Mouse (Mus musculus) heart, adult 2 months (tissue): ENCODE results near the gene Ctsh. TPM values are rescaled to one million over a fixed set of nuclear protein-coding genes. Genes with fewer than 3 reads are reported as not detected.
A peak's percentile ranks its signal among the peaks of the same experiment; 100 is the strongest.

ENCODE experiments used
- DNase-seq, 2 experiments: peaks; one replicate each; pipeline ENCODE4 v3.0.0; 2021
- H3K27ac ChIP-seq: fragments of 200-600 bp; 2 replicates; pipeline ENCODE4 v1.8.1; 2022
- H3K27me3 ChIP-seq: fragments of 200-500 bp; 2 replicates; pipeline ENCODE4 v1.6.1; 2012; ENCODE audit warnings: mild to moderate bottlenecking, low read length, inconsistent platforms, mixed read lengths; ENCODE audit not compliant: control insufficient read depth, insufficient read depth
- H3K36me3 ChIP-seq: fragments of 200-500 bp; 2 replicates; pipeline ENCODE4 v1.6.1; 2012; ENCODE audit warnings: low read length, inconsistent platforms; ENCODE audit not compliant: control insufficient read depth, insufficient read depth
- H3K4me1 ChIP-seq: fragments of 200-500 bp; 2 replicates; pipeline ENCODE4 v1.6.1; 2011; ENCODE audit warnings: low read length; ENCODE audit not compliant: control insufficient read depth, insufficient read depth
- H3K4me3 ChIP-seq: fragments of 200-600 bp; 2 replicates; pipeline ENCODE4 v1.8.1; 2022
- H3K79me2 ChIP-seq: fragments of 200-500 bp; replicated peaks from 2 replicates; pipeline ENCODE4 v1.6.1; 2012; ENCODE audit warnings: mild to moderate bottlenecking, inconsistent platforms, low read length, moderate library complexity, mixed read lengths; ENCODE audit not compliant: control insufficient read depth, insufficient read depth
- H3K9ac ChIP-seq: fragments of 200-500 bp; 2 replicates; pipeline ENCODE4 v1.6.1; 2012; ENCODE audit warnings: low read depth, mild to moderate bottlenecking, control low read depth, inconsistent platforms, low read length, mixed read lengths
- CTCF ChIP-seq: fragments of 200-600 bp; IDR thresholded peaks from 2 replicates; pipeline ENCODE4 v1.8.1; 2022; ENCODE audit warnings: antibody characterized with exemption, mild to moderate bottlenecking, moderate library complexity
- EP300 ChIP-seq: fragments of 200-500 bp; IDR thresholded peaks from 2 replicates; pipeline ENCODE4 v1.6.1; 2011; ENCODE audit warnings: low read depth, low read length, control low read depth; ENCODE audit not compliant: insufficient read depth
- POLR2A ChIP-seq: fragments of 200-500 bp; IDR thresholded peaks from 2 replicates; pipeline ENCODE4 v1.6.1; 2011; ENCODE audit warnings: mild to moderate bottlenecking, low read depth, low read length, control low read depth; ENCODE audit not compliant: insufficient read depth
- WGBS: fragments of 180-500 bp; shearing (Covaris S2); methylation state at CpG from one replicate; pipeline ENCODE4 v1.1.7; 2018; 5-methylcytosine and 5-hydroxymethylcytosine counted together
- intact Hi-C: fragments of 180-260 bp; cut with DNase I; formaldehyde crosslinking; loops from one replicate; pipeline ENCODE4 v1.15.1; 2025
- long read RNA-seq: library from polyadenylated mRNA; stranded (forward); transcript quantifications from one replicate; pipeline ENCODE4 v2.0.0, GENCODE M21; 2021
- polyA plus RNA-seq: library from polyadenylated mRNA; depleted of rRNA; stranded (reverse); fragments of >200 nt; gene quantifications from 2 replicates; pipeline ENCODE4 v1.2.3, GENCODE M21; 2012; rRNA removed
- total RNA-seq, 2 experiments: library from RNA; stranded (reverse); gene quantifications; 2 replicates each; pipeline ENCODE4 v1.2.3; 2021

Gene Ctsh
- total RNA-seq: 10 to 100 TPM; 47.9 to 51.4 TPM
- polyA plus RNA-seq: 30.7 and 50.6 TPM in 2 replicates
- long read RNA-seq, transcript Ctsh-201 (12 exons, 1,617 nt): major isoform, 26 of 28 reads
- long read RNA-seq, partial matches to known transcripts: 0 of 28 reads
- long read RNA-seq, other reads (novel, unspliced or antisense): 1 of 28 reads

DNA sequence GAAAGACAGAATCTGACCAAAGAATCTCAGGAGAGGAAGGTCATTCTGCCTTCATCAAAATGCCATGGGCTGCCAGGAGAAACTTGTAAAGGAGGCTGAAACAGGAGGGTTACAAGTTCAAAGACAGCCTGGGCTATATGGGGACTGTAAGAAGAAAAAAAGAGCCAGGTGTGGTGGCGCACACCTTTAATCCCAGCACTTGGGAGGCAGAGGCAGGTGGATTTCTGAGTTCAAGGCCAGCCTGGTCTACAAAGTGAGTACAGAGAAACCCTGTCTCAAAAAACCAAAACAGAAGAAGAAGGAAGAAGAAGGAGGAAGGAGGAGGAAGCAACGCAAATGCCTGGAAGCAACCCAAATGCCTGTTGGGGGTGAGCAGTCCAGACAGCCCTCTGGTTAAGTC, at the start of gene Ctsh:
TSS of gene Ctsh (plus strand) at position 301 of the 400 bp plus-strand sequence.
- WGBS: 62% methylated on average over 2 of the region's 2 CpGs

GRCm38 (mm10) chr9:90006432-90006831, 47.5 kb upstream of the Ctsh start:
- H3K4me3 ChIP-seq: no peak overlapping the region

More for the DNA sequence above, at the start of gene Ctsh:
- H3K36me3 ChIP-seq: no peaks in the 10 kb centered on the region
- TF ChIP-seq POLR2A (no peak), EP300 (no peak), CTCF (no peak)
- H3K79me2 ChIP-seq: no peaks in the 10 kb centered on the region
- no peak for DNase-seq
- peak within 1 kb of the TSS; percentile 72 for H3K9ac ChIP-seq
- no peaks in the 10 kb centered on the region for H3K27me3 ChIP-seq
- intact Hi-C loops: no loop called here
- peak within 1 kb of the TSS; percentile 78 for H3K27ac ChIP-seq
- no peaks in the 10 kb centered on the region for H3K4me1 ChIP-seq
- H3K4me3 ChIP-seq: peak within 1 kb of the TSS; percentile 66

DNA sequence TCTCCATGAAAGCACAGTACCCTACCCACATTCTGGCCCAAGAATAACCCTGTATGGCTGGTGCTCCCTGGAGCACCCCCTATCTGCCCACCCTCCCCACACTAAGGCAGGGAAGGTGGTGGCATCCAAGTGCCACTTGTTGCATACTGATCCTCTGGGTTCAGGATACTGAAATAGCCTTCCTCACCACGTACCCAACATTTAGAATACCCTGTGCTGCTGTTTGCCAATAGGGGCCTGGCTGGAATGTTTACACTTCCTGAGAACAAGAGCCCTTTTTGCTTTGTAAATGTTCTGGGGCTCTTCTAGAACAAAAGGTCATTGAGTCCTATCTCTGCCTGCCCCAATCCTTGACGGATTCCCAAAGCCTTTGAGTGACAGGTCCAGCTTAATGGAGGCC, 46.9 kb upstream of the Ctsh start:
- TF ChIP-seq POLR2A: no peak
- TF ChIP-seq CTCF: no peak
- TF ChIP-seq EP300: no peak
- Histone ChIP-seq H3K27me3 (no peaks in the 10 kb centered on the region), H3K4me3 (no peak overlapping the region), H3K27ac (no peak overlapping the region), H3K79me2 (no peaks in the 10 kb centered on the region), H3K4me1 (peaks cover 1% of the 10 kb centered on the region; the same call in 1 of the 2 replicates), H3K36me3 (no peaks in the 10 kb centered on the region), H3K9ac (no peak overlapping the region)
- WGBS: 28% methylated on average over 2 of the region's 2 CpGs
- no peak for DNase-seq
- intact Hi-C loops: no loop called here

More at GRCm38 (mm10) chr9:90006432-90006831, 47.5 kb upstream of the Ctsh start:
- H3K4me1 ChIP-seq: peaks cover 1% of the 10 kb centered on the region; the same call in 1 of the 2 replicates
- no peak overlapping the region for H3K27ac ChIP-seq
- no peak for TF ChIP-seq EP300
- no peak for TF ChIP-seq POLR2A
- no peak for TF ChIP-seq CTCF
- H3K27me3 ChIP-seq: no peaks in the 10 kb centered on the region
- no peaks in the 10 kb centered on the region for H3K36me3 ChIP-seq
- H3K9ac ChIP-seq: no peak overlapping the region
- WGBS: 79% methylated on average over 3 of the region's 3 CpGs
- intact Hi-C loops: no loop called here
- no peak for DNase-seq
- no peaks in the 10 kb centered on the region for H3K79me2 ChIP-seq

GRCm38 (mm10) chr9:90008138-90008537, 45.8 kb upstream of the Ctsh start:
- Histone ChIP-seq H3K4me3 (no peak overlapping the region), H3K4me1 (no peaks in the 10 kb centered on the region), H3K79me2 (no peaks in the 10 kb centered on the region), H3K9ac (no peak overlapping the region), H3K27ac (no peak overlapping the region), H3K36me3 (no peaks in the 10 kb centered on the region), H3K27me3 (no peaks in the 10 kb centered on the region)
- intact Hi-C loops: no loop called here
- TF ChIP-seq POLR2A (no peak), EP300 (no peak), CTCF (no peak)
- 69% methylated on average over 6 of the region's 6 CpGs for WGBS
- no peak for DNase-seq

DNA sequence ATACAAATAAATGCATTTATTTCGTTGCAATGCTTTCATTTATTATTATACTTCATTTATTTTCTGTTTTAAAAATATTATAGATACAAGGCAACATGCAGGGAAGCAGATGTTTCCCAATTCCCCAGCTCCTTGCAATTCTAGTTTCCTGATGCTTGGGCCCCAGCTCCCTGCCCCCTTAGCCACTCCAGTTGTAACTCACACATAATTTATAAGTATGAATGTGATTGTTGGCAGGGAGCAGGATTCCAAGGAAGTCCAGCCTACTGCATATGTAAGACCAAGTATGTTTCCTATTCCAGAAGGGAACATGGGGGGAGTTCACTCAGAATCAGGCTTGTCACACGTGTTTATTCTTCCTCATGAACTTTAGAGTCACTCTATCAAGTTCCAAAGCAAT, 42.1 kb upstream of the Ctsh start:
- 53% methylated on average over 2 of the region's 2 CpGs for WGBS
- intact Hi-C loops: no loop called here
- H3K27ac ChIP-seq: no peak overlapping the region
- TF ChIP-seq POLR2A (no peak), CTCF (no peak), EP300 (no peak)
- no peaks in the 10 kb centered on the region for H3K79me2 ChIP-seq
- no peaks in the 10 kb centered on the region; the same call in 1 of the 2 replicates for H3K27me3 ChIP-seq
- no peaks in the 10 kb centered on the region for H3K4me1 ChIP-seq
- H3K9ac ChIP-seq: no peak overlapping the region
- DNase-seq: no peak
- H3K36me3 ChIP-seq: no peaks in the 10 kb centered on the region
- H3K4me3 ChIP-seq: no peak overlapping the region

GRCm38 (mm10) chr9:90014649-90015048, 39.3 kb upstream of the Ctsh start:
- no peak overlapping the region for H3K27ac ChIP-seq
- H3K27me3 ChIP-seq: no peaks in the 10 kb centered on the region; the same call in 1 of the 2 replicates
- no peak overlapping the region for H3K4me3 ChIP-seq
- TF ChIP-seq EP300 (no peak), POLR2A (no peak), CTCF (no peak)
- H3K79me2 ChIP-seq: no peaks in the 10 kb centered on the region
- intact Hi-C loops: no loop called here
- 69% methylated on average over 3 of the region's 3 CpGs for WGBS
- H3K4me1 ChIP-seq: no peaks in the 10 kb centered on the region
- no peak for DNase-seq
- H3K9ac ChIP-seq: no peak overlapping the region
- H3K36me3 ChIP-seq: no peaks in the 10 kb centered on the region
